Mouse (Mus musculus) erythroid progenitor cell, adult 5-6 weeks (primary cell): ENCODE measurements around the gene Thada. TPM values are rescaled to one million over a fixed set of nuclear protein-coding genes. Genes with fewer than 3 reads are reported as not detected.
A peak's percentile ranks its signal among the peaks of the same experiment; 100 is the strongest.
"Not testable (repeated sequence)": the region's sequence is repeated elsewhere in the genome, so short reads cannot be mapped to it uniquely, and the experiment has no call there.

Experiments used
- ATAC-seq: replicated peaks from 2 replicates; pipeline ENCODE4 v1.8.0; 2016; ENCODE audit warnings: moderate number of reproducible peaks, mild to moderate bottlenecking, moderate TSS enrichment, inconsistent platforms; ENCODE audit not compliant: poor library complexity, low FRiP score, severe bottlenecking
- total RNA-seq, 2 experiments: library from RNA; stranded (forward) in 1 of 2; stranded (reverse) in 1 of 2; fragments of 150-400 nt in 1 of 2; fragments of 186-747, 209-891 nt in 1 of 2; gene quantifications; 2 replicates each; pipeline versions ENCODE4 v1.2.3 to v1.2.4; 2015 to 2017; ENCODE audit warnings: low replicate concordance in 2 of 2

Gene Thada
- total RNA-seq, 2 experiments from 2014 or later = 7.5 to 10.9 TPM

GRCm38 (mm10) chr17:84239679-84240292 lies 226.2 kb downstream of the Thada start:
- no peak for ATAC-seq

DNA sequence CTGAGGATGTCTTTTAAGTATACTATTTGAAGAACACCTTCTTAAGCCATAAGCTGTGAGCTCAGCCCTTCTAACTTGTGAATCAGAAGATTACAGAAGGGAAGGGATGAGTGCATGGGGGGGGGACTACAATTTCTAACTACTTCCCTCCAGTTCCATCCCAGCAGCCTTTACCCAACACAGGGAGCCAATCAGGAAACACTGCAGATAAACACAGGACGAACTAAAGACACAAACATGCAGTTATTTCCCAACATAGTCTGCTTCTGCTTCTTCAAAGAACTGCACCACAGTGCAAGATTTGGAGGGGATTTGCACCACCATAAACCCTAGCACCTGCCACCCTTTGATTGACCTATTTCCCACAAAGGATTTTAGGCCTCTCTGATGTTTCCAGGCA lies 227.8 kb downstream of the Thada start:
- no peak for ATAC-seq

- ATAC-seq = no peak
Measured at GRCm38 (mm10) chr17:84236781-84237557, 229.0 kb downstream of the Thada start.

- no peak for ATAC-seq
Measured at GRCm38 (mm10) chr17:84235399-84235928, 230.5 kb downstream of the Thada start.

DNA sequence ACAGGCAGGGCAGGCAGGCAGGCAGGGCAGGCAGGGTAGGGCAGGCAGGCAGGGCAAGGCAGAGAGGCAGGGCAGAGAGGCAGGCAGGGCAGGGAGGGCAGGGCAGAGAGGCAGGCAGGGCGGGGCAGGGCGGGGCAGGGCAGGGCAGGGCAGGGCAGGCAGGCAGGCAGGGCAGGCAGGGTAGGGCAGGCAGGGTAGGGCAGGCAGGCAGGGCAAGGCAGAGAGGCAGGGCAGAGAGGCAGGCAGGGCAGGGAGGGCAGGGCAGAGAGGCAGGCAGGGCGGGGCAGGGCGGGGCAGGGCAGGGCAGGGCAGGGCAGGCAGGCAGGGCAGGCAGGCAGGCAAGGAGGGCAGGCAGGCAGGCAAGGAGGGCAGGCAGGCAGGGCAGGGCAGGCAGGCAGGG lies 231.2 kb downstream of the Thada start:
- not testable (repeated sequence) for ATAC-seq

GRCm38 (mm10) chr17:84233758-84234157 lies 232.2 kb downstream of the Thada start:
- ATAC-seq = no peak

DNA sequence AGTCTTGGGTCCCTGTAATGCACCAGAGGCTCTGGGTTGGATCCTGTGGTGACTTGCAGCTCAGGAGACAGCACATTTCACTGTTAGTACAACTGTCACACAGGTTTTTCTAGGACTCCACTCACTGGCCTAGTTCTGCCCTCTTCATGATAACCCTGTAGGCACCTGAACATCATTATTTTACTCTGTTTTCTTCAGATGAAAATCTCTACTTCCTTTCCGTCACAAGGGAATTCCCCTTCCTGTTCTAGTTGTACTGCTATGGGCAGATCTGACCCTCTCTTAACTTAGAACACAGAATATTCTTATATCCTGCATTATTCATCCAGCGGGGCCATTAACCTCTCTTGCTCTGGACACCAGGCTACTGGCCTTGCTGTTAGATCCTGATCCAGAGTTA lies 234.6 kb downstream of the Thada start:
- no peak for ATAC-seq

DNA sequence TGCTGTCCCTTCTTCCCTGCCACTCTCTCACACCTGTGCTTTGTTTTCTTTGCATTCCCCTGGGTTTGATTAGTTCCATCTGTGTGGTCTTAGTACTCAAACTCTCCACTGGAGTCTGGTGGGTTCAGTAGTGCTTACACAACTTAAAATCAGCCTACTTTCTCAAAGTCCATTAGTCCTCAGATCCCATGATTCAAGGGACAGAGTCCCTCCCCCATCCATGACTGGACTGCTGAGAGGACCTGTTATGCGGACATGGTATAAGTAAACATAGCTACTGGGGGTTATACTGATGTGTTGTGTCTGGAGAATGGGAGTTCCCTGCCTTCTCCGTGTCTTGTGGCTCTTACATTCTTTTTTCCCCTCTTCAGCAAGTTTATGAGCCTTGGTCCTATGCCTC lies 237.8 kb downstream of the Thada start:
- ATAC-seq = no peak

DNA sequence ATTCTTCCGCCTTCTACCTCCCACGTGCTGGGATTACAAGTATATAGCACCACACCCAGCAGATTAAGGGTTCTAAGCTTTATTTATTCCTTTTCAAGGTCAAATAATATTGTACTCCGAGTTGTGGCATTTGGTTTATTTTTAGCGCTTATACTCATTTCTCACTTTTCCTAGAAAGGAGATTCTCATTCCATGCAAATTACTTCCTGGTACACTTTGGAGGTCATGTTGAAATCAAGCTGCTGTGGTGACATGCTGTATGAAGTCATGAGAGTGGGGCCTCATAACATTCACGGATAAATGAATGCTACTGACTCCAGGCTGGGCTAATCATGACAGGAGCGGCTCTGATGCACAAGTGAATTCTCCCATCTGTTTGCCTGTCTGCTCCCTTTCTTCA lies 239.3 kb downstream of the Thada start:
- no peak for ATAC-seq

GRCm38 (mm10) chr17:84226231-84226630 lies 239.8 kb downstream of the Thada start:
- ATAC-seq = no peak

DNA sequence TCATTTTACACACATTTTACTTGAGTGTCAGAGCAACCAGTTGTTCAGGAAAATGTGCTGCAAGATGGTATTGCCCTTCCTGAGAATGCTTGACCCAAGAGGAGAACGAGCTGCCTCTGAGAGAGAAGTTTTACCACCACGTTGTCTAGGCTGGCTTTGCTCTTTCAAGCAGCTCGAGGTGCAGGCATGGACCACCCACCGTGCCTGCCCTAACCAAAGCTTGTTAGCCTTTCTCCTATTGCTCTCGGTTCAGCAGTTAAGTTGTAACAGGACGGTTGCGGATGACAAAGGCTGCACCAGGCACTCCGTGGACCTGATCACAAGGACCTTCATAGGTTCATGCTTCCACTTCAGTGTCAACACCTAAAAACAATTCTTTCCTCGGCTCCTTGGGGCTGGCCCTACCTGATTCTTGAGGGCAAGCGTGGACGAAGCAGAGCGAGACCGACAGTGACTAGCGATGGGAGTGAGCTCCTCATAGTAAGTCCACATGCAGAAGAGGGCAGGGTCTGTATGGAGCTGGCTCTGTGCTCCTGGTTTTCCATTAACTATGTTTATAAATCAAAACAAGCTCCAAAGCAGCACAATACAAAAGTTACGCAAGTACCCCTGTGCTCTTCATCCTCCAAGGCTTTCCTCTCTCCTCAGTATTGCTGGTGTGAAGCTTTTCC lies 241.7 kb downstream of the Thada start:
- ATAC-seq = no peak

DNA sequence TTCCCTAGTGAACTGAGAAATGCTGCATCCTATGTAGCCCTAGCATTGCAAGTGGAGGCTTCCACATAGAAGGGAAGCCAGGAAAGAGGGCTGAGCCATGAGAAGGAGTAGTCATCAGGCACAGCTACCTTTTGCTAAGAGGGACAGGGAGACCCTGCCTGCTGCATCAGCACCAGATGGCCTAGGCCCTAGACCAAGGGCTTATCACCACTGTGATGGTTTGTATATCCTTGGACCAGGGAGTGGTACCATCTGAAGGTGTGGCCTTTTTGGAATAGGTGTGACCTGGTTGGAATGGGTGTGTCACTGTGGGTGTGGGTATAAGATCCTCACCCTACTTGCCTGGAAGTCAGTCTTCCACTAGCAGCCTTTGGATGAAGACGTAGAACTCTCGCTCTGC lies 247.2 kb downstream of the Thada start:
- 0 out of 2 replicates have a peak, but pooled peaks have one; percentile 33 for ATAC-seq

GRCm38 (mm10) chr17:84217696-84218095 lies 248.3 kb downstream of the Thada start:
- ATAC-seq = no peak

GRCm38 (mm10) chr17:84215264-84215960 lies 250.6 kb downstream of the Thada start:
- no peak for ATAC-seq

DNA sequence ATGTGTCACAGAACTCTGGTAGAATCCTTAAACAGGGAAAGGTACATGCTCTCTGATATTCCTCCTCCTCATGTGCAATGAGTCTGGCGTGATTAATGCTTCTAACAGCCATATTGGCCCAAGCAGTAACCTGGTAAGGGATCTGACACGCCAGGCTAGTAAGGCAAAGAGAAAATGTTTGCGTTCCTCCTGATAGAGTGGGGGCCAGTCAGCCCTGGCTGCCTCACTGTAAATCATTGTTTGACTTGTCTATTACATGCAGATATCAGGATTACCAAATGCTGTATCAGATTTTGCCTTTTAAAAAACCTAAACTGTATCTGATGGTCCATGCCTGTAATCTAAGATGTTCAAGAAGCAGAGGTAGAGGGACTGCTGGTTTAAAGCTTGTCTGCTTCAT lies 252.5 kb downstream of the Thada start:
- no peak for ATAC-seq

- ATAC-seq = no peak
Measured at GRCm38 (mm10) chr17:84207611-84208010, 258.4 kb downstream of the Thada start.

DNA sequence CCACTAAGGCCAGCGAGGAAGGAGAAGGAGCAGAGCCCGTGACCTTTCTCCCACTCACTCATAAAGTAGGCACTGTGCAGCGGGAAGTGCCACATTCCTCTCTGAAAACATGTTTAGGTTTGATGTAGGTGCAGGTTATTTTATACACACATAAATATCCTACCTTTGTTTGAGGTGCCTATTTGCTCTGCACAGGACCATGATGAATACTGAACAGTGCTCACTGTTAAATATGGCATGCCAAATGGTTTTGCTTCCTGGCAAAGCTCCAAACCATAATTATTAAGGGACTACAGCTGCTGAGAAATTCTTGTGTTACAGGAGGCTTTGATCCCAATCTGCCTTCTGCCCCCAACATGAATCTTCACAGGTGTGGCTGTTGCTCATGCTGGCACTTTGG lies 259.8 kb downstream of the Thada start:
- ATAC-seq = no peak

DNA sequence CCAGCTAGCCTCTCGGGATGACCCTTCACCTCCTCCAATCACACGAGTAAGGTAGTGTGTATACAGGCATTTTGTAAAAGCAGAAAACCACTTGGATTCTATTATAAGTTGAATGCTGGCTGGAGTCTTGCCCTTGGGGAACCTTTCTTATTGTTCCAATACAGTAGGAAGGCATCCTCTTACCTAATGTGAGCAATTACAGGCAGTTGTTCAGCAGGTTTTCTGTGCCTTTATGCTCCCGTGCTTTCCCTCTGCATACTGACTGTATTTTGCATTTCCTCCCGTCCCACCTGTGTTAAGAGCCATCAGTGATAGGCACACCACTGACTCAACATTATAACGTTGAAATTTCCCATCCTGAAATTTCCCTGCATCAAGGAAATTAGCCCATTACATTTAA lies 261.0 kb downstream of the Thada start:
- no peak for ATAC-seq

DNA sequence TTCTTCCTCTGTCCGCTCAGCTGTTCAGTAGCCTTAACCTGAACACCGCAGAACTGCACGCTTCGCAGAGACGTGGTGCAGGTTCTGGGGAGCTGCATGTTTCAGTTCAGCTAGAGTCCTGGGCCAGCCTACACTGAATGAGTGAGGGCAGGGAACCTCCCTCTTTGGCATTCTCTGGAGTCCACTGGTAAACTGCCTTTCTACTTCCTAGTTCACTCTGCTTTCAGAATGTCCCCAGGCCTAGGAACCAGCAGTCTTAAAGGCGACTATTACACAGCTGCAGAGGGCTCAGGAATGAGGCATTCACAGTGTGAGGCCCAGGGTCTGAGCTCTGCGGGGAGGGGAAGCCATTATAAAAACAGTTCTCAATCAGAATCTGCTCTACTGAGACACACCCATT lies 262.7 kb downstream of the Thada start:
- ATAC-seq = no peak

DNA sequence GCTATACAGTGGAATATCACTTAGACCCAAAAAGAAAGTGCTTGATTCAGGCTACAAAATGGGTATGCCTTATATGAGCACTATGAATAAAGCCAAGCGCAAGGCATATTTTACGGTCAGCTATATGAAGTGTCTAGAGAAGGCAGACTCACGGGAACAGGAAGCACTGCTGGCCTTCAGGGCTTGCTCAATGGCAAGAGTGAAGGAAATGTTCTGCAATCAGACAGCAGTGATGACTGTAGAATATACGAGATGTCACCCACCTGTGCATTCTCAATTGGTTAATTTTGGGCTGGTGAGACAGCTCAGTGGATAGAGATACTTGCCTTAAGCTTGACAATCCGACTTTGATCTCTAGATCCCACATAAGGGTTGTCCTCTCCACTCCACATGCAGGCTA lies 264.8 kb downstream of the Thada start:
- no peak for ATAC-seq
